Mouse (Mus musculus): ENCODE measurements around the gene Krt7.

DNA sequence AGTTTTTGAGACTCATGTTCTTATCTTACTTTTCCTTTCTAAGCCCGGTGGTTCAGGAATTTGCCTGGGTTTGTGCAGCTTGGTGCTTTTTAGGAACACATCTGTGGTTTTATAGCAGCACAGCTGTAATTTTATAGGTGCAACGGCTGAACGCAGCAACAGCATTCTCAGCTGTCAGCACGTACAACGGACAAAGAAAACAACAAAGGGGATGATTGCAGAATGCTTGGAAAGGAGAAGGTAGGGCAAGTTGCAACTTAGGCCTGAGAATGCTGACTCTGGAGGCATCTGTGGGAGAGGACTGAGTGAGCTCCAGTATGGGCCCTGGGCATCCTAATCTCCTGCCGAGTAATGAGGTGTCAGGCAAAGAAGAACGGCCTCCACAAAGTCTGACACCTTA, 14.4 kb upstream of the Krt7 start:
- no peak for TF ChIP-seq CTCF (IDR thresholded peaks at IDR 0.05; ENCODE audit: borderline replicate concordance, control insufficient read depth, extremely low read depth, insufficient read depth, low read length, poor library complexity)
- TF ChIP-seq POLR2A (IDR thresholded peaks at IDR 0.05; ENCODE audit: control insufficient read depth, extremely low read depth, insufficient read depth, low read length, poor library complexity): no peak

All from thymus, adult 2 months (tissue).